Mouse (Mus musculus): ENCODE measurements around the gene Kcnd3. TPM values are rescaled to one million over a fixed set of nuclear protein-coding genes. Genes with fewer than 3 reads are reported as not detected.

Gene Kcnd3
- polyA plus RNA-seq, 1 experiment, result 21.2 TPM

GRCm38 (mm10) chr3:105489607-105490006 lies 37.5 kb downstream of the Kcnd3 start:
- Histone ChIP-seq H3K4me3 (ENCODE audit: insufficient read depth, low read length) (no peak overlapping the region), H3K27ac (ENCODE audit: insufficient read depth, low read length) (peak overlapping the region; percentile 54), H3K4me1 (ENCODE audit: control insufficient read depth, insufficient read depth, low read length) (peaks cover 9% of the 10 kb centered on the region)
- TF ChIP-seq POLR2A (IDR thresholded peaks at IDR 0.05; ENCODE audit: extremely low read depth, insufficient read depth, low read length) (no peak), CTCF (IDR thresholded peaks at IDR 0.05; ENCODE audit: extremely low read depth, insufficient read depth, low read length) (no peak)

GRCm38 (mm10) chr3:105494886-105495285 lies 42.8 kb downstream of the Kcnd3 start:
- Histone ChIP-seq H3K4me1 (ENCODE audit: control insufficient read depth, insufficient read depth, low read length) (peaks cover 4% of the 10 kb centered on the region), H3K27ac (ENCODE audit: insufficient read depth, low read length) (no peak overlapping the region), H3K4me3 (ENCODE audit: insufficient read depth, low read length) (no peak overlapping the region)
- no peak for TF ChIP-seq POLR2A (IDR thresholded peaks at IDR 0.05; ENCODE audit: extremely low read depth, insufficient read depth, low read length)
- no peak for TF ChIP-seq CTCF (IDR thresholded peaks at IDR 0.05; ENCODE audit: extremely low read depth, insufficient read depth, low read length)

GRCm38 (mm10) chr3:105496216-105496615 lies 44.1 kb downstream of the Kcnd3 start:
- no peak overlapping the region for H3K4me3 ChIP-seq (ENCODE audit: insufficient read depth, low read length)
- TF ChIP-seq POLR2A (IDR thresholded peaks at IDR 0.05; ENCODE audit: extremely low read depth, insufficient read depth, low read length) (no peak), CTCF (IDR thresholded peaks at IDR 0.05; ENCODE audit: extremely low read depth, insufficient read depth, low read length) (no peak)

GRCm38 (mm10) chr3:105496935-105497334 lies 44.8 kb downstream of the Kcnd3 start:
- Histone ChIP-seq H3K27ac (ENCODE audit: insufficient read depth, low read length) (no peak overlapping the region), H3K4me3 (ENCODE audit: insufficient read depth, low read length) (no peak overlapping the region), H3K4me1 (ENCODE audit: control insufficient read depth, insufficient read depth, low read length) (0 out of 2 replicates have a peak, but pooled peaks cover 2% of the 10 kb centered on the region)
- TF ChIP-seq POLR2A (IDR thresholded peaks at IDR 0.05; ENCODE audit: extremely low read depth, insufficient read depth, low read length) (no peak), CTCF (IDR thresholded peaks at IDR 0.05; ENCODE audit: extremely low read depth, insufficient read depth, low read length) (no peak)

More at GRCm38 (mm10) chr3:105496216-105496615, 44.1 kb downstream of the Kcnd3 start:
- 0 out of 2 replicates have a peak, but pooled peaks cover 2% of the 10 kb centered on the region for H3K4me1 ChIP-seq (ENCODE audit: control insufficient read depth, insufficient read depth, low read length)
- H3K27ac ChIP-seq (ENCODE audit: insufficient read depth, low read length), result no peak overlapping the region

- no peak overlapping the region for H3K27ac ChIP-seq (ENCODE audit: insufficient read depth, low read length)
- no peak overlapping the region for H3K4me3 ChIP-seq (ENCODE audit: insufficient read depth, low read length)
- peaks cover 4% of the 10 kb centered on the region; the same call in 1 of the 2 replicates for H3K4me1 ChIP-seq (ENCODE audit: control insufficient read depth, insufficient read depth, low read length)
- TF ChIP-seq CTCF (IDR thresholded peaks at IDR 0.05; ENCODE audit: extremely low read depth, insufficient read depth, low read length), result no peak
- TF ChIP-seq POLR2A (IDR thresholded peaks at IDR 0.05; ENCODE audit: extremely low read depth, insufficient read depth, low read length), result no peak
Measured at GRCm38 (mm10) chr3:105501071-105501470, 48.9 kb downstream of the Kcnd3 start.

- Histone ChIP-seq H3K4me1 (ENCODE audit: control insufficient read depth, insufficient read depth, low read length) (peaks cover 5% of the 10 kb centered on the region), H3K4me3 (ENCODE audit: insufficient read depth, low read length) (no peak overlapping the region), H3K27ac (ENCODE audit: insufficient read depth, low read length) (no peak overlapping the region)
- TF ChIP-seq CTCF (IDR thresholded peaks at IDR 0.05; ENCODE audit: extremely low read depth, insufficient read depth, low read length), result no peak
- no peak for TF ChIP-seq POLR2A (IDR thresholded peaks at IDR 0.05; ENCODE audit: extremely low read depth, insufficient read depth, low read length)
Measured at GRCm38 (mm10) chr3:105504272-105504671, 52.1 kb downstream of the Kcnd3 start.

GRCm38 (mm10) chr3:105505161-105505872 lies 53.2 kb downstream of the Kcnd3 start:
- TF ChIP-seq CTCF (IDR thresholded peaks at IDR 0.05; ENCODE audit: extremely low read depth, insufficient read depth, low read length), result no peak
- no peak for TF ChIP-seq POLR2A (IDR thresholded peaks at IDR 0.05; ENCODE audit: extremely low read depth, insufficient read depth, low read length)
- H3K4me1 ChIP-seq (ENCODE audit: control insufficient read depth, insufficient read depth, low read length), result peaks cover 5% of the 10 kb centered on the region
- no peak overlapping the region for H3K4me3 ChIP-seq (ENCODE audit: insufficient read depth, low read length)
- no peak overlapping the region for H3K27ac ChIP-seq (ENCODE audit: insufficient read depth, low read length)

GRCm38 (mm10) chr3:105505873-105506170 lies 53.7 kb downstream of the Kcnd3 start:
- H3K4me3 ChIP-seq (ENCODE audit: insufficient read depth, low read length), result no peak overlapping the region
- H3K27ac ChIP-seq (ENCODE audit: insufficient read depth, low read length), result no peak overlapping the region
- TF ChIP-seq POLR2A (IDR thresholded peaks at IDR 0.05; ENCODE audit: extremely low read depth, insufficient read depth, low read length) (no peak), CTCF (IDR thresholded peaks at IDR 0.05; ENCODE audit: extremely low read depth, insufficient read depth, low read length) (no peak)
- H3K4me1 ChIP-seq (ENCODE audit: control insufficient read depth, insufficient read depth, low read length), result peaks cover 5% of the 10 kb centered on the region

GRCm38 (mm10) chr3:105506592-105506991 lies 54.5 kb downstream of the Kcnd3 start:
- H3K4me1 ChIP-seq (ENCODE audit: control insufficient read depth, insufficient read depth, low read length), result peaks cover 5% of the 10 kb centered on the region

GRCm38 (mm10) chr3:105509321-105509720 lies 57.2 kb downstream of the Kcnd3 start:
- TF ChIP-seq CTCF (IDR thresholded peaks at IDR 0.05; ENCODE audit: extremely low read depth, insufficient read depth, low read length), result no peak
- TF ChIP-seq POLR2A (IDR thresholded peaks at IDR 0.05; ENCODE audit: extremely low read depth, insufficient read depth, low read length), result no peak
- Histone ChIP-seq H3K4me1 (ENCODE audit: control insufficient read depth, insufficient read depth, low read length) (peaks cover 5% of the 10 kb centered on the region), H3K4me3 (ENCODE audit: insufficient read depth, low read length) (no peak overlapping the region), H3K27ac (ENCODE audit: insufficient read depth, low read length) (no peak overlapping the region)

More at GRCm38 (mm10) chr3:105506592-105506991, 54.5 kb downstream of the Kcnd3 start:
- TF ChIP-seq CTCF (IDR thresholded peaks at IDR 0.05; ENCODE audit: extremely low read depth, insufficient read depth, low read length) (no peak), POLR2A (IDR thresholded peaks at IDR 0.05; ENCODE audit: extremely low read depth, insufficient read depth, low read length) (no peak)
- H3K27ac ChIP-seq (ENCODE audit: insufficient read depth, low read length), result no peak overlapping the region
- H3K4me3 ChIP-seq (ENCODE audit: insufficient read depth, low read length), result no peak overlapping the region
